13 mouse cellular contexts compared by ENCODE assay signal in genomic region chr12:64692196-64693169, GRCm38 (mm10).
DNase-seq lines count a peak whose midpoint lies in the region; ATAC-seq and TF ChIP-seq lines count a peak whose summit lies in the region.
"Had no signal": no experiment of that assay in that cellular context is flagged by ENCODE, and none has a peak within 500 bp of the region (broad histone marks: within the 10 kb centered on the region; RNA-seq: fewer than 3 reads in every experiment).

No protein-coding gene starts in this region.

- DNase-seq in forebrain, embryonic 11.5 days (ENCODE audit: low spot score): no peak
- DNase-seq in brain, embryonic 14.5 days (ENCODE audit: low read depth): peak; percentile 43
- peak; percentile 5 for DNase-seq in midbrain, postnatal 0 days (ENCODE audit: low spot score)
- no peak for DNase-seq in layer of hippocampus, adult 8-10 months (ENCODE audit: low spot score in 2 of 2)
- no peak for DNase-seq in layer of hippocampus, postnatal 14 days (ENCODE audit: low spot score in 2 of 2)
- no peak for DNase-seq in right cerebral cortex, postnatal 10 days (ENCODE audit: low spot score in 2 of 2)
- DNase-seq: adrenal gland, postnatal 36 days; cerebellum, postnatal 36 days; heart, postnatal 36 days; layer of hippocampus, postnatal 36 days; lung, postnatal 10 days had no signal

- 0 out of 2 replicates have a peak, but pooled peaks have one; percentile 36 for ATAC-seq in forebrain, embryonic 11.5 days (replicated peaks; ENCODE audit: low FRiP score)
- no peak for ATAC-seq in forebrain, embryonic 16.5 days
- ATAC-seq in hindbrain, embryonic 16.5 days: 0 out of 2 replicates have a peak, but pooled peaks have one; percentile 40
- peak; percentile 54; the same call in 1 of the 2 replicates for ATAC-seq in midbrain, postnatal 0 days (ENCODE audit: low FRiP score)

- no peaks in the 10 kb centered on the region for H3K9me3 ChIP-seq in forebrain, embryonic 11.5 days (ENCODE audit: control insufficient read depth, low read length)
- H3K9me3 ChIP-seq in forebrain, embryonic 16.5 days (ENCODE audit: control insufficient read depth, low read length): no peaks in the 10 kb centered on the region
- no peaks in the 10 kb centered on the region for H3K9me3 ChIP-seq in hindbrain, embryonic 16.5 days (ENCODE audit: control insufficient read depth, low read length)
- no peaks in the 10 kb centered on the region for H3K9me3 ChIP-seq in midbrain, postnatal 0 days (ENCODE audit: low read length)

- no peak for TF ChIP-seq CTCF in brain, embryonic 14.5 days (IDR thresholded peaks at IDR 0.05; ENCODE audit: borderline replicate concordance, extremely low read depth, insufficient read depth, insufficient read length)
- TF ChIP-seq CTCF in midbrain, postnatal 0 days (IDR thresholded peaks at IDR 0.05): no peak

- no peak overlapping the region for H3K4me3 ChIP-seq in forebrain, embryonic 11.5 days (ENCODE audit: low read depth, low read length)
- H3K4me3 ChIP-seq in forebrain, embryonic 16.5 days (replicated peaks; ENCODE audit: low read length): no peak overlapping the region
- H3K4me3 ChIP-seq in hindbrain, embryonic 16.5 days (ENCODE audit: low read length): no peak overlapping the region
- no peak overlapping the region for H3K4me3 ChIP-seq in midbrain, postnatal 0 days (ENCODE audit: low read depth, low read length)

- no peaks in the 10 kb centered on the region for H3K27me3 ChIP-seq in forebrain, embryonic 11.5 days (ENCODE audit: control insufficient read depth, insufficient read depth, low read length)
- H3K27me3 ChIP-seq in forebrain, embryonic 16.5 days (replicated peaks; ENCODE audit: control insufficient read depth, insufficient read depth, low read length): no peaks in the 10 kb centered on the region
- no peaks in the 10 kb centered on the region for H3K27me3 ChIP-seq in hindbrain, embryonic 16.5 days (replicated peaks; ENCODE audit: control insufficient read depth, insufficient read depth, low read length)
- H3K27me3 ChIP-seq in midbrain, postnatal 0 days (ENCODE audit: insufficient read depth, low read length): no peaks in the 10 kb centered on the region

- no peak overlapping the region for H3K9ac ChIP-seq in forebrain, embryonic 11.5 days (ENCODE audit: low read length)
- no peak overlapping the region for H3K9ac ChIP-seq in forebrain, embryonic 16.5 days (replicated peaks; ENCODE audit: low read depth, low read length)
- H3K9ac ChIP-seq in hindbrain, embryonic 16.5 days (ENCODE audit: low read depth, low read length): peak overlapping the region; percentile 17; the same call in 1 of the 2 replicates
- no peak overlapping the region for H3K9ac ChIP-seq in midbrain, postnatal 0 days (replicated peaks; ENCODE audit: low read length, poor library complexity, severe bottlenecking)

- no peak overlapping the region for H3K4me2 ChIP-seq in forebrain, embryonic 11.5 days (ENCODE audit: low read depth, low read length, severe bottlenecking)
- H3K4me2 ChIP-seq in forebrain, embryonic 16.5 days (ENCODE audit: low read length): no peak overlapping the region
- no peak overlapping the region for H3K4me2 ChIP-seq in hindbrain, embryonic 16.5 days (ENCODE audit: low read length)
- no peak overlapping the region for H3K4me2 ChIP-seq in midbrain, postnatal 0 days (ENCODE audit: low read depth, low read length, poor library complexity, severe bottlenecking)

- no peak overlapping the region for H3K27ac ChIP-seq in forebrain, embryonic 11.5 days (ENCODE audit: low read depth, low read length)
- no peak overlapping the region for H3K27ac ChIP-seq in forebrain, embryonic 16.5 days (ENCODE audit: low read length)
- no peak overlapping the region for H3K27ac ChIP-seq in hindbrain, embryonic 16.5 days (ENCODE audit: low read depth, low read length)
- H3K27ac ChIP-seq in midbrain, postnatal 0 days (ENCODE audit: low read depth, low read length): no peak overlapping the region

- no peaks in the 10 kb centered on the region for H3K36me3 ChIP-seq in forebrain, embryonic 11.5 days (ENCODE audit: control insufficient read depth, insufficient read depth, low read length)
- H3K36me3 ChIP-seq in forebrain, embryonic 16.5 days (ENCODE audit: control insufficient read depth, insufficient read depth): no peaks in the 10 kb centered on the region
- no peaks in the 10 kb centered on the region for H3K36me3 ChIP-seq in hindbrain, embryonic 16.5 days (ENCODE audit: control insufficient read depth, insufficient read depth, low read length)
- H3K36me3 ChIP-seq in midbrain, postnatal 0 days (ENCODE audit: insufficient read depth, low read length): no peaks in the 10 kb centered on the region

- H3K4me1 ChIP-seq in forebrain, embryonic 11.5 days (replicated peaks; ENCODE audit: control insufficient read depth, insufficient read depth, low read length): peaks cover 3% of the 10 kb centered on the region; the same call in 1 of the 2 replicates
- H3K4me1 ChIP-seq in forebrain, embryonic 16.5 days (replicated peaks; ENCODE audit: control insufficient read depth, insufficient read depth, low read length): 0 out of 2 replicates have a peak, but pooled peaks cover 3% of the 10 kb centered on the region
- H3K4me1 ChIP-seq in hindbrain, embryonic 16.5 days (ENCODE audit: control insufficient read depth, insufficient read depth, low read depth, low read length): no peaks in the 10 kb centered on the region
- no peaks in the 10 kb centered on the region for H3K4me1 ChIP-seq in midbrain, postnatal 0 days (ENCODE audit: insufficient read depth, low read length)

- no peak for TF ChIP-seq POLR2A in brain, embryonic 14.5 days (IDR thresholded peaks at IDR 0.05; ENCODE audit: borderline replicate concordance, extremely low read depth, insufficient read depth, insufficient read length, poor library complexity, severe bottlenecking)

- 46% methylated on average over 10 of the region's 10 CpGs for WGBS in forebrain, embryonic 11.5 days
- 35% methylated on average over 10 of the region's 10 CpGs for WGBS in forebrain, embryonic 16.5 days
- 28% methylated on average over 10 of the region's 10 CpGs for WGBS in hindbrain, embryonic 16.5 days
- WGBS in midbrain, postnatal 0 days: 27% methylated on average over 10 of the region's 10 CpGs

Comparison
In these comparisons a context has a peak if more than half of its experiments do, and no peak if none do; other contexts are left out.
1. DNase-seq: peak in brain, embryonic 14.5 days (single experiment) and midbrain, postnatal 0 days (single experiment); none in forebrain, embryonic 11.5 days (single experiment), layer of hippocampus, adult 8-10 months (0 of 2), layer of hippocampus, postnatal 14 days (0 of 2) and right cerebral cortex, postnatal 10 days (0 of 2).